Mouse (Mus musculus) hindbrain, embryonic 16.5 days (tissue): ENCODE results near the gene Vps9d1. TPM values are rescaled to one million over a fixed set of nuclear protein-coding genes. Genes with fewer than 3 reads are reported as not detected.

ENCODE experiments used
- ATAC-seq: fragments of 200-750 bp; cut with Nextera tagmentation; 2 replicates; pipeline ENCODE4 v1.8.0; 2017; ENCODE audit warnings: moderate TSS enrichment, moderate library complexity
- H3K27ac ChIP-seq: fragments of 300-500 bp; sonication (generic); 2 replicates; pipeline ENCODE4 v1.5.1; 2014; ENCODE audit warnings: low read depth, mild to moderate bottlenecking, control low read depth, low read length, moderate library complexity
- H3K27me3 ChIP-seq: fragments of 300-500 bp; sonication (generic); replicated peaks from 2 replicates; pipeline ENCODE4 v1.6.1; 2014; ENCODE audit warnings: low read length; ENCODE audit not compliant: control insufficient read depth, insufficient read depth
- H3K36me3 ChIP-seq: fragments of 300-500 bp; sonication (generic); 2 replicates; pipeline ENCODE4 v1.6.1; 2014; ENCODE audit warnings: mild to moderate bottlenecking, low read length, moderate library complexity, mixed read lengths; ENCODE audit not compliant: control insufficient read depth, insufficient read depth
- H3K4me1 ChIP-seq: fragments of 300-500 bp; sonication (generic); 2 replicates; pipeline ENCODE4 v1.6.1; 2014; ENCODE audit warnings: low read depth, low read length; ENCODE audit not compliant: control insufficient read depth, insufficient read depth
- H3K4me2 ChIP-seq: fragments of 300-500 bp; sonication (generic); 2 replicates; pipeline ENCODE4 v1.6.1; 2014; ENCODE audit warnings: mild to moderate bottlenecking, low read length, control low read depth, moderate library complexity
- H3K4me3 ChIP-seq: fragments of 300-500 bp; sonication (generic); 2 replicates; pipeline ENCODE4 v1.5.1; 2014; ENCODE audit warnings: mild to moderate bottlenecking, low read length, control low read depth, moderate library complexity
- H3K9ac ChIP-seq: fragments of 300-500 bp; sonication (generic); 2 replicates; pipeline ENCODE4 v1.6.1; 2014; ENCODE audit warnings: low read depth, mild to moderate bottlenecking, control low read depth, low read length, moderate library complexity
- H3K9me3 ChIP-seq: fragments of 300-500 bp; sonication (generic); 2 replicates; pipeline ENCODE4 v1.6.1; 2014; ENCODE audit warnings: mild to moderate bottlenecking, low read length, moderate library complexity; ENCODE audit not compliant: control insufficient read depth
- WGBS: fragments of 180-500 bp; shearing (Covaris S2); extraction: QIAGEN DNeasy Blood & Tissue Kit; methylation state at CpG from one replicate; pipeline ENCODE4 v1.1.7; 2014; 5-methylcytosine and 5-hydroxymethylcytosine counted together
- polyA plus RNA-seq: library from polyadenylated mRNA; unstranded; fragments of >200 nt; fragmentation: Nextera tagmentation; extraction: Ambion mirVana; gene quantifications from 2 replicates; pipeline ENCODE4 v1.2.1, GENCODE M21; 2015

Vps9d1 gene
- polyA plus RNA-seq, result 61.4 and 63.2 TPM in 2 replicates

- H3K36me3 ChIP-seq, result peaks cover 32% of the 10 kb centered on the region
- WGBS, result under 1% methylated on average over 63 of the region's 99 CpGs
Observed at GRCm38 (mm10) chr8:123254099-123254885, at the start of gene Vps9d1, which contains the start of gene Zfp276. TSS of gene Vps9d1 (minus strand) at chr8:123254348. TSS of gene Zfp276 (plus strand) at chr8:123254195.

DNA sequence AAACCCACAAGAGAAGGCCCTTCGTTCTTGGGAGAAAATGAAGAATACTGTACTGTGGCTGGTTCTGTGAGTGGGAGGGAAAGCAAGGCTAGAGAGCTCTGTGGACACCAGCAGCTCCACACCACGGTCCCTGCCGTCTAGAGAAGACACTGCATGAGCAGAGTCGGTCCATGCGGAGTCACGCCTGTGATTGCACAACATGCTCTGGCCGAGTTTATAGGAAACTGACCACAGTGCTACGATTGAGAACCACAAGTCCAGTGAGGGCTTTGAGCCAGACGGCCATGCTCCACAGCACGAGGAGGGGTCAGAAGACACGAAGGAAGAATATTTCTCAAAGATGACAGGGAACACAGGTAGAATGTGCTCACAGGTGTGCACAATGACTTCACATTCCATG, 44.2 kb upstream of the Vps9d1 start:
- Histone ChIP-seq H3K4me3 (no peak overlapping the region), H3K4me1 (no peaks in the 10 kb centered on the region), H3K9me3 (no peaks in the 10 kb centered on the region), H3K9ac (no peak overlapping the region), H3K27me3 (no peaks in the 10 kb centered on the region), H3K4me2 (no peak overlapping the region), H3K36me3 (no peaks in the 10 kb centered on the region), H3K27ac (no peak overlapping the region)
- no peak for ATAC-seq
- WGBS, result 91% methylated on average over 11 of the region's 11 CpGs

More at GRCm38 (mm10) chr8:123254099-123254885, at the start of gene Vps9d1, which contains the start of gene Zfp276:
- peak within 1 kb of the TSS; percentile 92 for H3K27ac ChIP-seq
- peak; percentile 96 for ATAC-seq
- peak within 1 kb of the TSS; percentile 98 for H3K4me3 ChIP-seq
- peak within 1 kb of the TSS; percentile 99 for H3K9ac ChIP-seq
- H3K27me3 ChIP-seq, result no peaks in the 10 kb centered on the region
- H3K9me3 ChIP-seq, result no peaks in the 10 kb centered on the region
- peaks cover 28% of the 10 kb centered on the region for H3K4me1 ChIP-seq
- H3K4me2 ChIP-seq, result peak within 1 kb of the TSS; percentile 81

DNA sequence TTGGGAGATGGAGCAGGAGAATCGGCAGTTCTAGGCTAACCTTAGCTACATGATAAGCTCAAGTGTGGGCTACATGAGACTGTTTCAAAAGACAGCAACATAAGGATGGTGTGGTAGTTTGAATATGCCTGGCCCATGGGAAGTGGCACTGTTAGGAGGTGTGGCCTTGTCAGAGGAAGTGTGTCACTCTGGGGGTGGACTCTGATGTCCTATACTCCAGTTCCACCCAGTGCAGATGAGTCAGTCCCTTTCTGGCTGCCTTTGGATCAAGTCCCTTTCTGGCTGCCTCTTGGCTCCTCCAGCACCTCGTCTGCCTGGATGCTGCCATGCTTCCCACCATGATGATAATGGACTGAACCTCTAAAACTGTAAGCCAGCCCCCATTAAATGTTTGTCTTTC, 38.6 kb upstream of the Vps9d1 start:
- Histone ChIP-seq H3K9ac (no peak overlapping the region), H3K36me3 (no peaks in the 10 kb centered on the region), H3K4me2 (no peak overlapping the region), H3K9me3 (no peaks in the 10 kb centered on the region), H3K4me3 (no peak overlapping the region), H3K27me3 (no peaks in the 10 kb centered on the region), H3K4me1 (no peaks in the 10 kb centered on the region), H3K27ac (no peak overlapping the region)
- ATAC-seq, result no peak
- WGBS, result 89% methylated on average over 2 of the region's 2 CpGs

DNA sequence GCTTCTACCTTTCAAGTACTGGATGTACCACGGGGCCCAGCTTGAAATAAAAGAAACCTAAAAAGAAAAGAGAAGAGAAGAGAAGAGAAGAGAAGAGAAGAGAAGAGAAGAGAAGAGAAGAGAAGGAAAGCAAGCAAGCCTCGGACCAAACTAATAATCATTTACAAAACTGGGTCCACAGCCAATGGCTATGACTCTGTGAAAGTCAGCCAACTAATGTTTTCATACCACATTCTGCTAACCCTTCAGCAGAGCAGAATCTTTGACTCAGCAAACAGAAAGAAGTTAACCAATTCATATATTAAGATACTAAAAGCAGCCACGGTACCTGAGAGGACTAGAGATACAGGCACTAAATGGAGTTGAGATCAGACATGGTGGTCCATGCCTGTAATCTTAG, 38.1 kb upstream of the Vps9d1 start:
- no peak for ATAC-seq
- Histone ChIP-seq H3K9ac (no peak overlapping the region), H3K9me3 (no peaks in the 10 kb centered on the region), H3K27me3 (no peaks in the 10 kb centered on the region), H3K4me2 (no peak overlapping the region), H3K36me3 (no peaks in the 10 kb centered on the region), H3K4me3 (no peak overlapping the region), H3K27ac (no peak overlapping the region), H3K4me1 (no peaks in the 10 kb centered on the region)
- 91% methylated on average over 3 of the region's 3 CpGs for WGBS

DNA sequence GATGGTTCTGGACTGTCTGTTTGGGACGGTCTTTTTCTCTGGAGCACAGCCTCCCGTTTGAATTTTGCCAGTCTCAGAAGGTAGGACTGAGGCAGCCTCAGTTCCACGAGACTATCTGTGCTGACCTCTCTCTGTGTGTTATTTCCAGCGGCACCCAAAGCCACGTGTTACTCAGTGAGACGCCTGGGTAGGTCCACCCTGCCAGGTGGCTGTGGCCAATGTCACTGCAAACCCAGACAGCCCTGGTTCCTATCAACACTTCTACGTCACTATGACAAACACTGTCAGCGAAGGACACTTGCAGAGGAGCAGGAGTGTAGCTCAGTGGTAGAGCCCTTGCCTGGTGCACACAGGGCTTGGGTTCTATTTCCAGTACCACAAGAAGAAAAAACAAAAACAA, 37.6 kb upstream of the Vps9d1 start:
- Histone ChIP-seq H3K4me1 (no peaks in the 10 kb centered on the region), H3K27me3 (no peaks in the 10 kb centered on the region), H3K9me3 (no peaks in the 10 kb centered on the region), H3K27ac (no peak overlapping the region), H3K4me2 (no peak overlapping the region), H3K4me3 (no peak overlapping the region), H3K9ac (no peak overlapping the region), H3K36me3 (no peaks in the 10 kb centered on the region)
- ATAC-seq, result no peak
- WGBS, result 93% methylated on average over 8 of the region's 8 CpGs

DNA sequence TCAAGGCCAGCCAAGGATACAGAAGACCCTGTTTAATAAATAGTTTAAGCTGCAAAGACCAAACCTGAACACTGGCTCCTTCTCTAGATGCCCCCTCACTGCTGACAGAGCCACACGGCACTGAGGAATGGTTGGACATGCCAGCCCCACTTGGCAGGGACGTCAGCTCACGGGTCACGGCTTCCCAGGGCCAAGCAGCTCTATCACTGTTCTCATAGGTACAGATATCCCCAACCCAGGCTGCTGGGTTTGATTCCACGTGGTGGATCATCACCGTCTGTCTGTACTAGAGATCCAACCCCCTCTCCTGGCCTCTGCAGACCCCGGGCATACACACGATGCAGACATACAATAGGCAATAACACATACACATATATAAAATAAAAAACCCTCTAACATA, 36.5 kb upstream of the Vps9d1 start:
- Histone ChIP-seq H3K27me3 (no peaks in the 10 kb centered on the region), H3K4me2 (no peak overlapping the region), H3K27ac (no peak overlapping the region), H3K4me3 (no peak overlapping the region), H3K9ac (no peak overlapping the region), H3K36me3 (no peaks in the 10 kb centered on the region), H3K9me3 (no peaks in the 10 kb centered on the region), H3K4me1 (no peaks in the 10 kb centered on the region)
- ATAC-seq, result no peak
- WGBS, result 96% methylated on average over 8 of the region's 8 CpGs

GRCm38 (mm10) chr8:123290166-123290565, 36.0 kb upstream of the Vps9d1 start:
- H3K27me3 ChIP-seq, result no peaks in the 10 kb centered on the region
- 73% methylated on average over 4 of the region's 4 CpGs for WGBS
- no peaks in the 10 kb centered on the region for H3K4me1 ChIP-seq
- H3K4me3 ChIP-seq, result no peak overlapping the region
- H3K27ac ChIP-seq, result no peak overlapping the region
- no peak overlapping the region for H3K4me2 ChIP-seq
- no peak for ATAC-seq
- H3K36me3 ChIP-seq, result no peaks in the 10 kb centered on the region
- H3K9ac ChIP-seq, result no peak overlapping the region
- no peaks in the 10 kb centered on the region for H3K9me3 ChIP-seq

GRCm38 (mm10) chr8:123287362-123287761, 33.2 kb upstream of the Vps9d1 start:
- Histone ChIP-seq H3K4me1 (no peaks in the 10 kb centered on the region), H3K27ac (no peak overlapping the region), H3K4me2 (no peak overlapping the region), H3K27me3 (no peaks in the 10 kb centered on the region), H3K9me3 (no peaks in the 10 kb centered on the region), H3K36me3 (no peaks in the 10 kb centered on the region), H3K4me3 (no peak overlapping the region), H3K9ac (no peak overlapping the region)
- ATAC-seq, result no peak
- 95% methylated on average over 17 of the region's 17 CpGs for WGBS

GRCm38 (mm10) chr8:123284493-123284892, 30.3 kb upstream of the Vps9d1 start:
- Histone ChIP-seq H3K4me2 (no peak overlapping the region), H3K4me1 (no peaks in the 10 kb centered on the region), H3K27me3 (no peaks in the 10 kb centered on the region), H3K9ac (no peak overlapping the region), H3K27ac (no peak overlapping the region), H3K36me3 (no peaks in the 10 kb centered on the region), H3K9me3 (no peaks in the 10 kb centered on the region), H3K4me3 (no peak overlapping the region)
- WGBS, result 90% methylated on average over 5 of the region's 5 CpGs
- ATAC-seq, result no peak
